Mouse (Mus musculus) heart, embryonic 10.5 days (tissue): ENCODE measurements around the gene Lamtor2. TPM values are rescaled to one million over a fixed set of nuclear protein-coding genes. Genes with fewer than 3 reads are reported as not detected.
A peak's percentile ranks its signal among the peaks of the same experiment; 100 is the strongest.

ENCODE experiments used
- DNase-seq: peaks from one replicate; pipeline ENCODE4 v3.0.0-alpha.2; 2017; ENCODE audit warnings: low spot score
- H3K27ac ChIP-seq: fragments of 300-500 bp; sonication (generic); 2 replicates; pipeline ENCODE4 v1.5.1; 2016; ENCODE audit warnings: mild to moderate bottlenecking
- H3K27me3 ChIP-seq: fragments of 300-500 bp; sonication (generic); 2 replicates; pipeline ENCODE4 v1.6.1; 2016; ENCODE audit warnings: mild to moderate bottlenecking; ENCODE audit not compliant: poor library complexity, insufficient read depth, severe bottlenecking
- H3K36me3 ChIP-seq: fragments of 300-500 bp; sonication (generic); 2 replicates; pipeline ENCODE4 v1.6.1; 2016; ENCODE audit warnings: mild to moderate bottlenecking, moderate library complexity
- H3K4me1 ChIP-seq: fragments of 300-500 bp; sonication (generic); 2 replicates; pipeline ENCODE4 v1.6.1; 2016; ENCODE audit warnings: mild to moderate bottlenecking
- H3K4me3 ChIP-seq: fragments of 300-500 bp; sonication (generic); 2 replicates; pipeline ENCODE4 v1.5.1; 2016; ENCODE audit warnings: mild to moderate bottlenecking, moderate library complexity
- H3K9me3 ChIP-seq: fragments of 300-500 bp; sonication (generic); 2 replicates; pipeline ENCODE4 v1.6.1; 2016; ENCODE audit warnings: mild to moderate bottlenecking, moderate library complexity
- WGBS: fragments of 180-500 bp; shearing (Covaris S2); methylation state at CpG from one replicate; pipeline ENCODE4 v1.1.7; 2016; 5-methylcytosine and 5-hydroxymethylcytosine counted together
- polyA plus RNA-seq: library from polyadenylated mRNA; unstranded; fragments of >200 nt; fragmentation: Nextera tagmentation; extraction: Ambion mirVana; gene quantifications from 2 replicates; pipeline ENCODE4 v1.2.1, GENCODE M21; 2016

Gene Lamtor2
- polyA plus RNA-seq, 1 experiment from 2014 or later, result 190 TPM

- WGBS, result 5% methylated on average over 62 of the region's 64 CpGs
- Histone ChIP-seq H3K4me3 (peak overlapping the region; percentile 83), H3K27me3 (no peaks in the 10 kb centered on the region), H3K27ac (peak overlapping the region; percentile 85), H3K36me3 (peaks cover 52% of the 10 kb centered on the region), H3K4me1 (peaks cover 74% of the 10 kb centered on the region), H3K9me3 (no peaks in the 10 kb centered on the region)
- DNase-seq, result peak; percentile 95
Observed at GRCm38 (mm10) chr3:88536103-88536930, 16.6 kb downstream of the Lamtor2 start.

- H3K4me3 ChIP-seq, result peak overlapping the region; percentile 83
Observed at GRCm38 (mm10) chr3:88535527-88535926, 17.3 kb downstream of the Lamtor2 start.

DNA sequence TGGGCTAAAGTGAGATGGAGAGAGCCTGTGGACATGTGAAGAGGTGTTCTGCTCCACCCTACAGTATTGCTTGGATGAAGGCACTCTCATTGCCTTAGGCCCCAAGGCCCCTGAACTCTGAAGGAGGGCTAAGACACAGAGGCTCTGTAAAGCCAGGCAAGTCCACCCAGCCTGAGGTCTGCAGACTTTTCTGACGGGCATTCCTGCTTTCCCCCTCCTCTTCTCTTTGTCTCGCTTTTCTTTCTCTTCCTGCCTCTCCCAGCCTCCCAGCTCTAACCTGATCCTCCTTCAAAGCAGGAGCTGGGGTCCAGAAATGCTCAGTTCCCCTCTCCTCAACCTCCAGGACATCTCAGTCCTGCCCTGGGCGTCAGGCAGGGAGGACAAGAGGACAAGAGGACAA, 17.9 kb downstream of the Lamtor2 start:
- peaks cover 72% of the 10 kb centered on the region for H3K4me1 ChIP-seq
- no peaks in the 10 kb centered on the region for H3K9me3 ChIP-seq
- no peak for DNase-seq
- peaks cover 45% of the 10 kb centered on the region for H3K36me3 ChIP-seq
- H3K4me3 ChIP-seq, result peak overlapping the region; percentile 83
- H3K27ac ChIP-seq, result peak overlapping the region; percentile 99; the same call in 1 of the 2 replicates
- H3K27me3 ChIP-seq, result no peaks in the 10 kb centered on the region
- WGBS, result 44% methylated on average over 3 of the region's 3 CpGs

More at GRCm38 (mm10) chr3:88535527-88535926, 17.3 kb downstream of the Lamtor2 start:
- Histone ChIP-seq H3K9me3 (no peaks in the 10 kb centered on the region), H3K36me3 (peaks cover 51% of the 10 kb centered on the region), H3K27me3 (no peaks in the 10 kb centered on the region), H3K27ac (peak overlapping the region; percentile 99), H3K4me1 (peaks cover 72% of the 10 kb centered on the region)
- 65% methylated on average over 4 of the region's 4 CpGs for WGBS
- DNase-seq, result no peak

GRCm38 (mm10) chr3:88533706-88534105, 19.2 kb downstream of the Lamtor2 start:
- H3K4me1 ChIP-seq, result peaks cover 76% of the 10 kb centered on the region
- H3K36me3 ChIP-seq, result peaks cover 39% of the 10 kb centered on the region
- no peaks in the 10 kb centered on the region for H3K27me3 ChIP-seq
- H3K27ac ChIP-seq, result peak overlapping the region; percentile 99
- DNase-seq, result no peak
- WGBS, result 6% methylated on average over 4 of the region's 5 CpGs
- no peaks in the 10 kb centered on the region for H3K9me3 ChIP-seq
- peak overlapping the region; percentile 83 for H3K4me3 ChIP-seq

- DNase-seq, result peak; percentile 80
- under 1% methylated on average over 39 of the region's 40 CpGs for WGBS
- peak overlapping the region; percentile 99 for H3K27ac ChIP-seq
- peak overlapping the region; percentile 83 for H3K4me3 ChIP-seq
- peaks cover 31% of the 10 kb centered on the region for H3K36me3 ChIP-seq
- H3K9me3 ChIP-seq, result no peaks in the 10 kb centered on the region
- H3K27me3 ChIP-seq, result no peaks in the 10 kb centered on the region
- H3K4me1 ChIP-seq, result peaks cover 76% of the 10 kb centered on the region
Observed at GRCm38 (mm10) chr3:88532689-88533511, 20.0 kb downstream of the Lamtor2 start.

DNA sequence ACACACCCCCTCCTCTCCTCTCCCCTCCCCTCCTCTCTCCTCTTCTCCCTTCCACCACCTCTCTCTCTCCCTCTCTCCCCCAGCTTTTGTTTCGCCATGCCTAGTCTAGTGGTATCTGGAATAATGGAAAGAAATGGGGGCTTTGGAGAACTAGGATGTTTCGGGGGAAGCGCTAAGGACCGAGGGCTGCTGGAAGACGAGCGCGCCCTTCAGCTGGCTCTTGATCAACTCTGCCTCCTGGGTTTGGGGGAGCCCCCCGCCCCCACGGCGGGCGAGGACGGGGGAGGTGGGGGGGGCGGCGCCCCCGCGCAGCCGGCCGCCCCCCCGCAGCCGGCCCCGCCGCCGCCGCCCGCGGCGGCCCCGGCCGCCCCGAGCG, 20.6 kb downstream of the Lamtor2 start, which contains the start of gene Mex3a:
Mex3a (plus strand) TSS at position 97 of the 376 bp plus-strand sequence.
- Histone ChIP-seq H3K9me3 (no peaks in the 10 kb centered on the region), H3K27ac (peak within 1 kb of the TSS; percentile 99), H3K4me1 (peaks cover 76% of the 10 kb centered on the region), H3K36me3 (peaks cover 25% of the 10 kb centered on the region), H3K27me3 (no peaks in the 10 kb centered on the region), H3K4me3 (peak within 1 kb of the TSS; percentile 83)
- WGBS, result 1% methylated on average over 16 of the region's 31 CpGs
- DNase-seq, result no peak

- Histone ChIP-seq H3K27ac (peak overlapping the region; percentile 99), H3K4me3 (peak overlapping the region; percentile 83), H3K27me3 (no peaks in the 10 kb centered on the region), H3K4me1 (peaks cover 70% of the 10 kb centered on the region), H3K9me3 (no peaks in the 10 kb centered on the region), H3K36me3 (peaks cover 18% of the 10 kb centered on the region)
- DNase-seq, result peak; percentile 95
- under 1% methylated on average over 62 of the region's 63 CpGs for WGBS
Observed at GRCm38 (mm10) chr3:88531348-88532298, 21.3 kb downstream of the Lamtor2 start.

- H3K27me3 ChIP-seq, result no peaks in the 10 kb centered on the region
- H3K36me3 ChIP-seq, result peaks cover 9% of the 10 kb centered on the region; the same call in 1 of the 2 replicates
- H3K4me3 ChIP-seq, result peak overlapping the region; percentile 83
- peak overlapping the region; percentile 99 for H3K27ac ChIP-seq
- peaks cover 65% of the 10 kb centered on the region for H3K4me1 ChIP-seq
- no peak for DNase-seq
- 19% methylated on average over 11 of the region's 11 CpGs for WGBS
- H3K9me3 ChIP-seq, result no peaks in the 10 kb centered on the region
Observed at GRCm38 (mm10) chr3:88530082-88530864, 22.6 kb downstream of the Lamtor2 start.

- DNase-seq, result no peak
Observed at GRCm38 (mm10) chr3:88529204-88530000, 23.5 kb downstream of the Lamtor2 start.

DNA sequence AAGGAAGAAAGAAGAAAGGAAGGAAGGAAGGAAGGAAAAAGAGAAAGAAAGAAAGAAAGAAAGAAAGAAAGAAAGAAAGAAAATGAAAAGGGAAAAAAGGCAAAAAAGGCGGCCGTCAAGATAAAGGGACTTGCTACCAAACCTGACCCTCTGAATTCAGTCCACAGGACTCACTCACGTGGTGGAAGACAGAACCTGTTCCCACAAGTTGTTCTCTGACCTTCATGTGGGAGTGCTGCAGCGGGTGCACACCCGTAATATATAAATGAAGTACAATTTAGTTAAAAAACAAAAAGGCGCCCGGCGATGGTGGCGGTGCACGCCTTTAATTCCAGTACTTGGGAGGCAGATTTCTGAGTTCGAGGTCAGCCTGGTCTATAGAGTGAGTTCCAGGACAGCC, 24.2 kb downstream of the Lamtor2 start:
- no peaks in the 10 kb centered on the region for H3K9me3 ChIP-seq
- H3K27me3 ChIP-seq, result no peaks in the 10 kb centered on the region
- H3K27ac ChIP-seq, result no peak overlapping the region
- H3K4me3 ChIP-seq, result no peak overlapping the region
- WGBS, result 82% methylated on average over 11 of the region's 11 CpGs
- DNase-seq, result no peak
- peaks cover 16% of the 10 kb centered on the region for H3K36me3 ChIP-seq
- peaks cover 49% of the 10 kb centered on the region for H3K4me1 ChIP-seq

More at GRCm38 (mm10) chr3:88529204-88530000, 23.5 kb downstream of the Lamtor2 start:
- no peaks in the 10 kb centered on the region for H3K9me3 ChIP-seq
- H3K4me1 ChIP-seq, result peaks cover 57% of the 10 kb centered on the region
- H3K27ac ChIP-seq, result peak overlapping the region; percentile 99
- peak overlapping the region; percentile 83 for H3K4me3 ChIP-seq
- WGBS, result 40% methylated on average over 7 of the region's 7 CpGs
- no peaks in the 10 kb centered on the region for H3K27me3 ChIP-seq
- H3K36me3 ChIP-seq, result peaks cover 8% of the 10 kb centered on the region

DNA sequence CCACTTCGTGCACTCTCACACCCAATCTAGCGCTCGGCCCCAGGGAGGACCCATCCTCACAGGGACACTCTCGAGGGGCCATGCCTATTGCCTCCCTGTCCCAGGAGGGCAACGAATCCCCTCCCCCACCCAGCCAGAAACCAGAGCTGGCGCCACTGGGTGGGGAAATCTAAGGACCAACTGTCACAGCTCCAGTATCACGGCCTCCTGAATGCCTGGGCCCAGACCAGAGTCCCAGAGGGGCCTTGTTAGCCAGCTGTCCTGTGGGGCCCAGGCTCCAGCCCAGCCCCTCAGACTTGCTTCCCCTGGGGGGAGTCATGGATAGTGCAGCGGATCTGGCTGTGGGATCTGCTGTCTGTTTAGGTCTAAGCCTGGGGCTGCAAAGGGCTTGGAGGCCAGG, 25.3 kb downstream of the Lamtor2 start:
- H3K27ac ChIP-seq, result peak overlapping the region; percentile 79
- peaks cover 24% of the 10 kb centered on the region for H3K36me3 ChIP-seq
- no peak for DNase-seq
- H3K27me3 ChIP-seq, result no peaks in the 10 kb centered on the region
- H3K4me1 ChIP-seq, result peaks cover 44% of the 10 kb centered on the region
- no peaks in the 10 kb centered on the region for H3K9me3 ChIP-seq
- 16% methylated on average over 8 of the region's 8 CpGs for WGBS
- peak overlapping the region; percentile 33 for H3K4me3 ChIP-seq
